Mouse (Mus musculus) urinary bladder, adult 18-20 months (tissue): ENCODE measurements around the gene Por.

ENCODE experiments used
- DNase-seq, 2 experiments: peaks; one replicate each; pipeline ENCODE4 v3.0.0; 2022; ENCODE audit warnings: low spot score in 2 of 2, mixed read lengths in 2 of 2

The Por gene

DNA sequence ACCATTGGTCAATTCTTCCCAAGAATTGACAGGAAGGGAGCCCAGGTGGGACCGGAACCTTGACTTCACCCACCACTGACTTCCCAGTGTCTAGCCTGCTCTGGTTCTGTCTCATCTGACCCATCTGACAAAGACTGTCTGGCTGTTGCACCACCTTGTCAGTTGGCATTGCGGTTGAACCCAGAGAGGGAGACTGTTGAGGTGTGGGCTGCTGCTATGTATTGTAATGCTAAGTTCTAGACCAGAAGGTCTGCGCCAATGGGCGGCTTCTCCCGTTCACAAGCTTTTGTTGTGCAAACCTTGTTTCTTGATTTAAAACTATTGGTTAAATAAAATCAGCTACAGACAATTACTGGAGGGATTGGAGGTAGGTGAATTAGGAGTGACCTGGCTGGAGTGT is 12.7 kb upstream of the Por start:
- DNase-seq, result no peak

DNA sequence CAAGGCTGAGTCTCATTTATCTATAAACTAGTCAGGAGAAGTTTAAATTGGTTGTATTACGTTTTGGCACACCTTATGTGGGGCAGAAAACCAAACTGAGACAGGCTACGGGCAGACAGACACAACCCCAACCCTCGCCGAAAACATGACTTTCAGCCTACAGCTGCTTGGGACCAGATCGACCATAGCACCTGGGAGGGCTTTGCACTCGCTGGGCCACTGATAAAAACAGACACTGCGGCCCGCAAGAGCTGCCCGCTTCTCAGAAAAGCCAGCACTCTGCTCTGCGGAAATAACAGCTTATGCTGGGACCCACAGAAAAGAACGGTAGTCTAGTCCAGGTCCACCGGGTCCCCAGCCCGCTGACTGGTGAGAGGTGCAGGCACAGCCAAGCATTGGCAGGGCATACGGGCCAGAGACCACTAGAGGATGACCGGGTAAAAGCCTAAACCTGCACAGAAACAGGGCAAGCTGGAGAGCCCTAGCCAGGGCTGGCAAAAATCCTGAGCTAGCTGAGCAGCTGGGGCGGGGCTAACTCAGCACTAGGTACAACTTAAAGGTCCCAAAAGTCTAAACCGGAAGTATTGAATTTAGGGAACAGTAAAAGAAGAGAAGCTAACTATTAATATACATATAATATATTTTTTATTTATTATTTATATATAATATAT is 12.0 kb upstream of the Por start:
- no peak for DNase-seq

DNA sequence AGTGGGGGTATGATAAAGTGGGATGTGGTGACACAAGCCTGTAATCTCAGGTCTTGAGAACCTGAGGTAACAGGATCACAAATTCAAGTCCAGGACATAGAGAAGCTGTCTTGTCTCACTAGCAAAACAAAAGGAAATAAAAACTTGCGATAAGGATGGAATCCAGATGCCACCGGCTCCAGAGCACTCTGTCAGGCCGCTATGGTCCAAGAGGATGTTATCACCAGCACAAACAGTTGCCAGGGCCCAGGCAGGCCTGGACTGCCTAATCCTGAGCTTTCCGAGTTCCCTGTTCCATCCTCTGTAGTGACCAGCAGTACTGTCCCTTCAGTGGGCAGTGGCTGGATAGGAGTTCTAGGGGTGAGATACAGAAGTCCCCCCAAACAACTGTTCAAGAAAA is 9.9 kb upstream of the Por start:
- DNase-seq, result no peak

DNA sequence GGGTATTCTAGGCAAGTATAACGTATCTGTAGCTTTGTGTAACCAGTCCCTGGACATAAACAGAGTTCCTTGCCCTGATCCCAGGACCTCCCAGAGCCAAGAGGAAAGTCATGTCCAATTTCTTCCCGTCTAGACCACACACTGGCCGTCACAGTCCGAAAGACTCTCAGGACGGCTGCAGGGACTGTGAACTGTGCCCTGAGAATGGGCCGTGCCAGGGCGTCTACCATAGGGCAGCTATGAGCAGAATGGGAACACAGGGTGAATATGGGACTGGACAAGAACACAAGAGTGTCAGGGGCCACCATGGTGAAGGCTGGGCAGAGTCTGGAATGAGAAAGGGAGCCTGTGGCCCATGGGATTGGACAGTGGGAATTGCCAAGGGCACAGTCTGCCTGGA is 9.3 kb upstream of the Por start:
- DNase-seq, result no peak

DNA sequence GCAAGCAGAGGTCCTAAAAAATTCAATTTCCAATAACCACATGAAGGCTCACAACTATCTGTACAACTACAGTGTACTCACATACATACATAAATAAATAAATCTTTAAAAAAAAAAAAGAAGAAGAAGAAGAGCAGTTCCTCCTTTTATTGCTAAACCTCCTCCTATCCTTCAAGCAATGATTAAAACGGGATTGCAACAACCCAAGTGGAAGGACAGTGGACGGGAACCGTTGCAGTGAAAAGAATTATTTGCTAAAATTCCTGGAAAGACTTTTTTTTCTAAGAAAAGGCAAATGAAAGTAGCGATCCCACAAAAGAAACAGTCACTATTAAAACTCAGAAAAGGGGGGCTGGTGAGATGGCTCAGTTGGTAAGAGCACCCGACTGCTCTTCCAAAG is 2.9 kb upstream of the Por start:
- DNase-seq, result no peak

DNA sequence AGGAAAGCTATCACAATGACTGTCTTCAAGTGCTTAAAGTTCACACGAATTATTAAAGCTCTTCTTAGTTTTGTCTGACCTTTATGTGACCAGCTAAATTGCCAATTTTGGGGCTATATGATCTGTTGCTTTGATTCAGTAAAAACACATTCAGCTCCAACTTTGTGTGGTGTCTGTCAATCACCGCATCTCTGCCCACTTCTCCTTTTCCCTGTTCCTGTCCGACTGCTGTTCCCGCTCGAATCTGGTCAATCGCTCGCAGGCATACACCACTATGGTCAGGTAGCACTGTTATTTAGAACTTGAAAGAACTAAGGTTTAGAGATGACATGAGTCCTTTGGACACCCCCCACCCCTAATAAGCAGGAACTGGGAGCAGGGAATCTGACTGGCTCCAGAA is 1.8 kb upstream of the Por start:
- DNase-seq, result no peak

DNA sequence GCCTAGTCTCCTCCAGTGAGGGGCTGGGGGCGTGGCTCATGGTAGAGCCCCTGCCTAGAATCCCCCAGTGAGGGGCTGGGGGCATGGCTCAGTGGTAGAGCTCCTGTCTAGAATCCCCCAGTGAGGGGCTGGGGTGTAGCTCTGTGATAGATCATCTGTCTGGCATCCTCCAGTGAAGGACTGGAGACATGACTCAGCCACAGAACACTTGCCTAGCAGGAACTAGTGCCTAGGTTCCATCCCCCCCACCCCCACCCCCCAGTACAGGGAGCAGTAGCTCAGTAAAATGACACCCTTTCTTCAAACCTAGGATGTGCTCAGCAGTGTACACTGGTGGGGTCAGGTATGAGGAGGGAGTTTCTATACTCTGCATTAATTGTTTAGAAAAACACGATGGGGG is 1.0 kb downstream of the Por start:
- no peak for DNase-seq

DNA sequence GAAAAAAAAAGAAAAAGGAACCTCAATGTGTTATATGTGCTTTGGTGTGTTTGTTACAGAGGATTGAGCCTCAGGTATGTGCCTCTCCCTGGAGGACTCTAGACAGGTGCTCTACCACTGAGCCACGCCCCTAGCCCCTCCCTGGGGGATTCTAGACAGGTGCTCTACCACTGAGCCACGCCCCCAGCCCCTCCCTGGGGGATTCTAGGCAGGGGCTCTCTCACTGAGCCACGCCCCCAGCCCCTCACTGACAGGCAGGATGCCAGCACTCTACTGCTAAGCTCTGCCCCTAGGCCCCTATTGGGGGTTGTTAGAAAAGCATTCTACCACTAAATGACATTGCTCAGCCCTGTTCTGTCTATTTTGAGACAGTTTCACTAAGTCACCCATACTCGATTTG is 2.7 kb downstream of the Por start:
- DNase-seq, result no peak

DNA sequence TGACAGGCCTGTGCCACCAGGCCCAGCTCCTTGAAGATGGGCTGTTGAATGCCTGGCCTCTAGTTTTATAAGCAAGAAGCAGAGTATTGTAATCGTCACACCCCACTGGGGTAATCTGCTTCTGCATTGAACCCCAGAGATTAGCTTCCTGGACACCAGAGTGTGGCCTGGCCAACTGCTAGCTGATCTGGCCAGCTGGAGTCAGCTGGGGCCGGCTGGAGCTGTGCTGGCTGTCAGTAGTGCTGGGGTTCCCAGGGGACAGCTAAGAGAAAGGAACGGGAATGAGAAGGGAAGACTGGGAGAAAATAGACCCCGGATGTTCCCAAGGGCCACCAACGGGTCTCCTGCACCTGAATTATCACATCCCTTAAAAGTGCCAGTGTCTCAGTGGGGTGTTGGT is 3.1 kb downstream of the Por start:
- no peak for DNase-seq

DNA sequence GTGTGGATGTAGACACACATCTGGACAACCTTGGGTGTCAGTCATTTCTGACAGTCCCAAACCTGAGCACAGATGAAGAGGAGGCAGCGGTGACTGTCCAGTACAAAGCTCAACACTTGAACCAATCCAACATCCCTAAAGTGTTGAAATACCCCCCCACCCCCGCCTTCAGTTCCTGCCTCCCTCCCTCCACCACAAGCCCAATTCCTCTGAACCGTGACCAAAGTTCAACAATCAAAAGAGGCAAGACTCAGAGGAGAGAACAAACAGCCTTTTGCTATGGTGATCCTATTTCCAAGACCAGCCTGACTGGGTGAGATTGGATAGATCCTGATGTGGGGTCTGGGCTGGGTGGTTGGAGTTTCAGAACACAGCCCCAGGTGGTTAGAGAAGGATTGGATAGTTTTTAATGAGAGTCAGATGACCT is 4.5 kb downstream of the Por start:
- no peak for DNase-seq

DNA sequence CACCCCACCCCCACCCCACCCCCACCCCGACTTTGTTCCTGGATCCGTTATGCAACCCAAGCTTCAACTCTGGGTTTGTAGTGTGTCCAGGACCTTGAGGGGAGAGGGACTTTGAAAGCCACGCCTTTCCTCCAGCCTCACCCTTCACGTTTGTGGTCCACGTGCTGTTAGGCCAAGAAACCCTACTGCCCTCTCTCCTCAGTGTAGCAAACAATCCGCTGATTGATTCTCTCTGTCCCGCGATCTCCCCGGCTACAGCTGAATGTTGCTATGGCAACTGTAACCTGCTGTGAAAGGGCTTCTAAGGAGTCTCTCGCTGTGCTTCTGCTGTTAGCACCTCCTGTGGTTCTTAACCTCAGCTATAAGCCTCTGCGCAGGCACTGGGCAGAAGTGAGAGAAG is 5.0 kb downstream of the Por start:
- peak; percentile 42 to 78 for DNase-seq

DNA sequence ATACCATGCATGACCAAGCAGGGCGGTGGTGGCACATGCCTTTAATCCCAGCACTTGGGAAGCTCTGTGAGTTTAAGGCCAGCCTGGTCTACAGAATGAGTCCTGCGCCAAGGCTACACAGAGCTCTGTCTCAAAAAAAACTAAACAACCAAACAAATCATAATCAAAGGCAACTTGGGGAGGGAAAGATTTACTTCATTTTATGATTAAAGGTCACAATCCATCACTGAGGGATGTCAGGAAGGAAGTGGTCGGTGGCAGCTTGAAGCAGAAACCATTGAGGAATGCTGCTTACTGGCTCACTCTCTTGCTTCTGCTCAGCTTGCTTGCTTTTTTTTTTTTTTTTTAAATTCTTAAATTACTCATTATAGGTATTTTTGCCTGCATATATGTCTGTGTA is 6.9 kb downstream of the Por start:
- DNase-seq, result no peak

DNA sequence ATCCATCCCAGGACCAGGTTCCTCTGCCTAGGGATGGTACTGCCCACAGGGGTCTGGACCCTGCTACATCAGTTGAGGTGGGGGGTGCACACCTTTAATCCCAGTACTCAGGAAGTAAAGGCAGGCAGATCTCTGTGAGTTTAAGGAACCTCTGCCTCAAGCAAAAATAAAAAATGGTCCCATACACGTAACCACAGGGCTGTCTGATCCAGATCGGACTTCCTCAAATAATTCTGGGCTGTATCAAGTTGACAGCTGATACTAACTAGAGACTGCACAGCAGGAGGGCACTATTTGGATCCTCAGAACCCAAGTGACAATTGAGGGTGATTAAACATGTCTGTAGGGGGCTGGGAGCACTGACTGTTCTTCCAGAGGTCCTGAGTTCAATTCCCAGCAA is 7.4 kb downstream of the Por start:
- DNase-seq, result no peak

DNA sequence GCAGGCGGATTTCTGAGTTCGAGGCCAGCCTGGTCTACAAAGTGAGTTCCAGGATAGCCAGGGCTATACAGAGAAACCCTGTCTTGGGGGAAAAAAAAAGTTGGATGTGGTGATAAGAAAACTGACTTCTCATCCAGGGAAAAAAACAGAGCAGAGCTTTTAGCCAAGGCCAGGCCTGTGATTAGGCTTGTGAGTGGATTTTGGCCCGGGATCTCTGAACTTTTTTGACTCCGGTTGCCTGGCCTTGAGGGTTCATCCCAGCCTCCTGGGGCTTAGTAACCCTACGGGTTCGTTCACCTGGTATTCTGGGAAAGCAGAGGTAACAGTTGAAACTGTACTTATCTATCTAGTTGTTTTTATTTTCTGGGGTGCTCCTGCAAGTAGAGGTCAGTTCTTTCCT is 8.6 kb downstream of the Por start:
- DNase-seq, result no peak

DNA sequence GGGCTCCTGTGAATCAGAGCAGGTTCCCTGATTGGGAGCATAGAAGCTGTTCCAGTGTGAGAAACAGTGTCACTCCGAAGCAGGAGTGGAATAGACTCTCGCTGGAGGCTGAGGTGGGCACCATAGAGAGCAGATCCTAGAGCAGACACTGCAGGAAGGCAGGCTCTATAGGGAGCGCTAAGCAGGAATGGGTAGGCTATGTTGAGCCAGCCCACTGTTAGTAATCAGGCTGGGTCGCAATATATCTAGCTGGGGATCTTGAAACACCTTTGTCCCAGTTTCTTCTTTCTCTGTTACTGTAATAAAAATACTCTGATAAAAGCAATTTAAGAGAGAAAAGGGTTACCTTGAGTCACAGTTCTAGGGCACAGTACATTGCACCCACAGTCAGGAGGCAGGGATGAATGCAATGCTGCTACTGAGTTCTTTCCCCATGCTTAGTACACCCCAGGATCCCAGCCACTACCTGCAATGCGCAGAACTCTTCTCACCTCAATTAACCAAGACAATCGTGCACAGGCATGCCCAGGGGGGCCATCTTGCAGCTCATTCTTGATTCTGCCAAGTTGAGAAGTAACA is 11.2 kb downstream of the Por start:
- no peak for DNase-seq

DNA sequence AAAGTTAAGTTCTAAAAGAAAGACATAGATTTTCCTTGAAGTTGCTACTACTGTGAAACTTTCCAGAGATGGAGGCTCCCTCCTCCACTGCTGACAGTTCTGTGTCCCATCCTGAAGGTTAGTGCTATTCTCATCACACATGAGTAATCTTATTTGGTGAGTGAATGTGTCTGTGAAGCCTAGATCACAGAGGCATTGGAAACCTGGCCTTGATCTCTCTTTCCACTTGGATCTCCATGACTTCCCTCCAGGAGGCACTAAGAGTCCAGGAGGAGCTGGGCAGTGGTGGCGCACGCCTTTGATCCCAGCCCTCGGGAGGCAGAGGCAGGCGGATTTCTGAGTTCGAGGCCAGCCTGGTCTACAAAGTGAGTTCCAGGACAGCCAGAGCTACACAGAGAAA is 12.2 kb downstream of the Por start:
- DNase-seq, result no peak

DNA sequence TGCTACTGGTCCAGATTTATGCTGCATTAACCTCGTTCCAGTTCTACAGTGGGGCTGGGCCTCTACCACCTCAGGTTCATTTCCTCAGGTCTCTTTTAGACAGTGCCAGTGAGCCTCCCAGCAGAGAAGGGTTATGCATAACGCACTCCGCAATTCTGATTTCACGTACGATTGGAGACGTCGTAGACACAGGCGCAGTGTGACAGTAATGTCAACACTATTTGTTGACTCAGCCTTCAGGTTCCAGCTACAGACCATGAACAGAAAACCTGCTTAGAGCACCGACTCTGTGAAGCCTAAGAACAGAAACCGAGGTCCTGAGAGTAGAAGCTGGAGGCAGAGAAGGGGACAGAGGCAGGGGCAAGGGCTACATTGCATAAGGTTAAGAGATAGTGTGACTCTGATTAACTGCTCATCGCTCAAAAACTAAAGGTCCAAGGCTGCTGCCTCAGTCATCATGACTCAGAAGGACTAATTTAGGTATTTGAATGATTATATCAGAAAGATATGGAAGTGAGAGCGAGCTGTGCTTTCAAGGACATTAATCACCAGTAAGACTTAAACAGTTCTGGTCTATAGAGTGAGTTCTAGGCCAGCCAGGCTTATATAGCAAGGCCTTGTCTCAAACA is 13.2 kb downstream of the Por start:
- no peak for DNase-seq

DNA sequence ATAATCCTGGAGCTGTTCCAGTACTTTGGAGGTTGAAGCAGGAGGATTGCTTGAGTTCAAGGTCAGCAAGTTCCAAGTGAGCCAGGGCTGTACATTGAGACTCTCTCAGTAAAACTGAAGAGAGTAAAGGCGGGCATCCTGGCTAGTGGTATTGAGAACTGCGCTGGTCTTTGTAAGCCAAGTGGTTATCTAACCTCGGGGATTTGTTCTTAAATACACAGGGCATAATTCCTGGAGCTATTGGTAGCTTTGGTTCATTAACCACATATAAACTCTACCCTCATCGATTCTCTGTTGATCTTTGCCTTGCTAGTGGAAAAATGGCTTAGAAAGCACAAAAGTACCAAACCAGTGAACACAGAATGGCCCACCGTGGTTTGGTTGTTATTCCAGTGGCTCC is 20.6 kb downstream of the Por start:
- DNase-seq, result no peak

DNA sequence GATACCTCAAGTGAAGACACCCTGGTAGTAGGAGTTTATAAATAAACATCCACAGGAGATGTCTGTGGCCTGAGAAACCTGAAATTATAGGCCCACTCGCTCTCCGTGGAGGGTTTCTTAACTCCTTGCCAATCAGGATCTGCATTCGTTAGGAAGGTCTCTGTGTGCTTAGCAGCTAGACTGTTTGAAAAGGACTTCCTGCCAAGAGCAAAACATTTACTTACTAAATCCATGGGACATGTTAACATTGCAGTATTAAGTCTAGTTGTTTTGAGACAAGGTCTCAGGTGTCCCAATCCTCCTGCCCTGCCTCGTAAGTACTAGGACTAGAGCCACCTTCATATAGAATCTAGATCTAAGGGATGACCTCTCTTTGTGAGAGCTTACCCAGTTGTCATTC is 21.4 kb downstream of the Por start:
- DNase-seq, result no peak

DNA sequence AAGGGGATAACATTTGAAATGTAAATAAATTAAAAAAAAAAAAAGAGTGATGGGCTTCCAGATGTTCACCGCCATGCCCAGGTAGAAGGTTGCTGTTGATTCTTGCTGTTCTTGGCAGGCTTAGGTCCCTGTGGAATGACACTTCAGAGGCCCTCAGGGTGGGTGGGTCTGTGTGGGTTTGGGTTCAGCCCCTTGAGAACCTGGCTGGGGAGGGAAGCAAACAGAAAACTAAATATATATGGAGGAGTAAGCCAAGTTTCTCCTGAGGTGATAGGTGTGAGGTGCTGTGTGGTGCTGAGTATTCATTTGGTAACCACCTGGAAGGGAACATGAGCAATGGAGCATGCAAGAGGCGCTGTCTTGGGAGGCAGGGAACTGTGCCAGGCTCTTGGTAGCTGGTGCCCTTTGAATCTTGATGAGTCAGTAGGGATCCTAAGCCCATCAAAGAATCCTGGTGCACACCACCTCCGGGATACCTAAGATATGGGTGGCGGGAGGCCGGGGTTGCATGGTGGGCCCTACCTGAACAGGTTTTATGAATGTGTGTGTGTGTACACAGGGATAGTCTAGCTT is 23.5 kb downstream of the Por start:
- DNase-seq, result no peak

DNA sequence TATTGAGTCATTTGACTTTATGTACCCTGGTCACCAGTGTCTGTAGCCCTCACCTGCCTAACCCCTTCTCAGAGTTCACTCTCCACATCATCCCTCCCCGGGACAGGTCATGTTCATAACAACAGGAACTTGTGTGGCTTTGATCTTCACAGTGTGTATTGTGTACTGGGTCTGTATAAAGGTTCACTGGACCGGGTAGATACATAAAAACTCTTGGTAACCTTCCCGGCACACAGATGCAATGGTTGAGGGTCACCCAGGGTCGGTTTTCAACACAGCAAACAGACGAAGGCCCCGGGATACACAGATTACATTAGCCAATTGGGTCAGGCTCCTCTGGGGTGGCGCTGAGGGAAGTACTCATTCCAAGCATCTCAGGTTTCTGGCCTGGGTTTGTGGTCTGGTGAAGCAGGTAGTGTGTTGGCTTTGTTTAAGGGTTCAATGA is 25.5 kb downstream of the Por start:
- no peak for DNase-seq

DNA sequence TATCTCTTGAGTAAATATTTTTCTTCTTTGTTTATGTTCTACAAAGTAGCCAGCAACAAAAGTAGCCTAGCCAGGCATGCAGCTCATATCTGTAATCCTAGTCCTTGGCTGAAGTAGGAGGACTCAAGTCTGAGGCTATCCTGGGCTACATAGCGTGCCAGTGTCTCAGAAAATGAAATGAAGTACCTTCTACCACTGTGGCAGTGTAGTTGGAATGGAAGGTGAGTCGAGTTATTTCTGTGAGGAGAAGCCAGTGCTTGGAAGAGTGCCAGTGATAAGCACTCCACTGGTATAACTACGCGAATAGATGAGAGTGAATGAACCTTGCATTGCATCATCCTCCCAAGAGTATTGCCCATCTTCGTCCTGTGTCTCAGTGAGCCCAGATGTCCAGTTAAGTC is 27.9 kb downstream of the Por start:
- no peak for DNase-seq

DNA sequence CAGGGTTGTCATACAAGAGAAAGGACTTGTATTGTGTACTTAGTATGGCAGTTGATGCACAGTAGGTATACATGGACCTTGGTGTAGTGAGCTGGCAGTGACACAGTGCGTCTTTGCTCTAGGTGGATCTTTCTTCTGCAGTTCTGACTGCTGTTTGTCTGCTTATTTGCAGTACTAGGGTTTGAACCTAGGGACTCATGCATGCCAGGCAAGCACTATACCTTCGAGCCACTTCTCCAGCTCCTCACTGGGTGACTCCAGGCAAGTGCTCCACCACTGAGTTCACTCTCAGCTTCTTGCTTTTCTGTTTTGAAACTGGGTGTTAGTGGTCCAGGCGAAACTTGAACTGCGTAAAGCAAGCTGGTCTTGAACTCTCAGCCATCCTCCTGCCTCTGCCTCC is 31.8 kb downstream of the Por start:
- DNase-seq, result no peak
